Mouse (Mus musculus) embryonic facial prominence, embryonic 13.5 days (tissue): ENCODE data around the gene Mast3. TPM values are rescaled to one million over a fixed set of nuclear protein-coding genes. Genes with fewer than 3 reads are reported as not detected.
A peak's percentile ranks its signal among the peaks of the same experiment; 100 is the strongest.

Experiments used
- ATAC-seq: fragments of 200-750 bp; cut with Nextera tagmentation; 2 replicates; pipeline ENCODE4 v1.8.0; 2017; ENCODE audit warnings: low read depth; ENCODE audit not compliant: insufficient number of reproducible peaks, insufficient read depth, low FRiP score, low TSS enrichment
- H3K27ac ChIP-seq: fragments of 300-500 bp; sonication (generic); 2 replicates; pipeline ENCODE4 v1.5.1; 2015; ENCODE audit warnings: moderate library complexity, mild to moderate bottlenecking, inconsistent platforms
- H3K27me3 ChIP-seq: fragments of 300-500 bp; sonication (generic); 2 replicates; pipeline ENCODE4 v1.6.1; 2015; ENCODE audit warnings: mild to moderate bottlenecking, inconsistent platforms
- H3K36me3 ChIP-seq: fragments of 300-500 bp; sonication (generic); 2 replicates; pipeline ENCODE4 v1.6.1; 2015; ENCODE audit warnings: mild to moderate bottlenecking, inconsistent platforms
- H3K4me1 ChIP-seq: fragments of 300-500 bp; sonication (generic); 2 replicates; pipeline ENCODE4 v1.6.1; 2015; ENCODE audit warnings: inconsistent platforms
- H3K4me2 ChIP-seq: fragments of 300-500 bp; sonication (generic); 2 replicates; pipeline ENCODE4 v1.6.1; 2015; ENCODE audit warnings: moderate library complexity, mild to moderate bottlenecking, inconsistent platforms
- H3K4me3 ChIP-seq: fragments of 300-500 bp; sonication (generic); 2 replicates; pipeline ENCODE4 v1.5.1; 2015; ENCODE audit warnings: mild to moderate bottlenecking, inconsistent platforms
- H3K9ac ChIP-seq: fragments of 300-500 bp; sonication (generic); 2 replicates; pipeline ENCODE4 v1.6.1; 2015; ENCODE audit warnings: mild to moderate bottlenecking, inconsistent platforms
- H3K9me3 ChIP-seq: fragments of 300-500 bp; sonication (generic); 2 replicates; pipeline ENCODE4 v1.6.1; 2016; ENCODE audit warnings: inconsistent platforms
- WGBS: fragments of 180-500 bp; shearing (Covaris S2); methylation state at CpG from one replicate; pipeline ENCODE4 v1.1.7; 2015; ENCODE audit warnings: mixed read lengths; 5-methylcytosine and 5-hydroxymethylcytosine counted together
- polyA plus RNA-seq: library from polyadenylated mRNA; unstranded; fragments of >200 nt; fragmentation: Nextera tagmentation; extraction: Ambion mirVana; gene quantifications from 2 replicates; pipeline ENCODE4 v1.2.1, GENCODE M21; 2015

Mast3 gene
- polyA plus RNA-seq, 1 experiment from 2014 or later = 12.5 TPM

GRCm38 (mm10) chr8:70816679-70817078 lies 11.8 kb upstream of the Mast3 start:
- Histone ChIP-seq H3K9me3 (peaks cover 12% of the 10 kb centered on the region; the same call in 1 of the 2 replicates), H3K27ac (no peak overlapping the region), H3K27me3 (peaks cover 56% of the 10 kb centered on the region), H3K4me1 (peaks cover 10% of the 10 kb centered on the region; the same call in 1 of the 2 replicates), H3K4me3 (peak overlapping the region; percentile 20), H3K9ac (no peak overlapping the region), H3K36me3 (no peaks in the 10 kb centered on the region), H3K4me2 (peak overlapping the region; percentile 46)
- no peak for ATAC-seq
- WGBS = 6% methylated on average over 30 of the region's 30 CpGs

GRCm38 (mm10) chr8:70812885-70813284 lies 8.0 kb upstream of the Mast3 start:
- no peak for ATAC-seq
- 55% methylated on average over 4 of the region's 4 CpGs for WGBS
- no peak overlapping the region for H3K4me2 ChIP-seq
- no peaks in the 10 kb centered on the region for H3K36me3 ChIP-seq
- no peak overlapping the region for H3K4me3 ChIP-seq
- H3K27ac ChIP-seq = no peak overlapping the region
- peaks cover 17% of the 10 kb centered on the region for H3K4me1 ChIP-seq
- no peak overlapping the region for H3K9ac ChIP-seq
- H3K9me3 ChIP-seq = no peaks in the 10 kb centered on the region
- H3K27me3 ChIP-seq = peaks cover 29% of the 10 kb centered on the region

GRCm38 (mm10) chr8:70812055-70812454 lies 7.2 kb upstream of the Mast3 start:
- Histone ChIP-seq H3K27ac (no peak overlapping the region), H3K4me2 (no peak overlapping the region), H3K36me3 (no peaks in the 10 kb centered on the region), H3K9me3 (no peaks in the 10 kb centered on the region), H3K27me3 (peaks cover 26% of the 10 kb centered on the region), H3K9ac (no peak overlapping the region), H3K4me3 (no peak overlapping the region), H3K4me1 (peaks cover 16% of the 10 kb centered on the region)
- 58% methylated on average over 4 of the region's 4 CpGs for WGBS
- ATAC-seq = no peak

GRCm38 (mm10) chr8:70810962-70811680 lies 6.3 kb upstream of the Mast3 start:
- no peak overlapping the region for H3K9ac ChIP-seq
- H3K27me3 ChIP-seq = peaks cover 25% of the 10 kb centered on the region
- peaks cover 9% of the 10 kb centered on the region; the same call in 1 of the 2 replicates for H3K4me1 ChIP-seq
- H3K4me2 ChIP-seq = no peak overlapping the region
- H3K36me3 ChIP-seq = no peaks in the 10 kb centered on the region
- no peak overlapping the region for H3K4me3 ChIP-seq
- 65% methylated on average over 20 of the region's 20 CpGs for WGBS
- ATAC-seq = no peak
- no peaks in the 10 kb centered on the region for H3K9me3 ChIP-seq
- H3K27ac ChIP-seq = no peak overlapping the region

- no peak for ATAC-seq
- WGBS = 71% methylated on average over 8 of the region's 8 CpGs
- Histone ChIP-seq H3K4me1 (peaks cover 15% of the 10 kb centered on the region), H3K27me3 (peaks cover 31% of the 10 kb centered on the region), H3K4me2 (no peak overlapping the region), H3K9ac (no peak overlapping the region), H3K36me3 (no peaks in the 10 kb centered on the region), H3K4me3 (no peak overlapping the region), H3K27ac (no peak overlapping the region), H3K9me3 (no peaks in the 10 kb centered on the region)
Observed at GRCm38 (mm10) chr8:70808955-70809701, 4.3 kb upstream of the Mast3 start.

- 62% methylated on average over 5 of the region's 5 CpGs for WGBS
Observed at GRCm38 (mm10) chr8:70808239-70808638, 3.4 kb upstream of the Mast3 start, which contains the start of gene Il12rb1. TSS of gene Il12rb1 (plus strand) at chr8:70808449.

GRCm38 (mm10) chr8:70807304-70807703 lies 2.5 kb upstream of the Mast3 start:
- peaks cover 22% of the 10 kb centered on the region for H3K4me1 ChIP-seq
- no peak overlapping the region for H3K9ac ChIP-seq
- H3K27ac ChIP-seq = no peak overlapping the region
- ATAC-seq = no peak
- 39% methylated on average over 1 of the region's 1 CpGs for WGBS
- no peaks in the 10 kb centered on the region for H3K36me3 ChIP-seq
- peaks cover 46% of the 10 kb centered on the region for H3K27me3 ChIP-seq
- H3K4me2 ChIP-seq = no peak overlapping the region
- no peaks in the 10 kb centered on the region for H3K9me3 ChIP-seq
- no peak overlapping the region for H3K4me3 ChIP-seq

More at GRCm38 (mm10) chr8:70808239-70808638, 3.4 kb upstream of the Mast3 start, which contains the start of gene Il12rb1:
- Histone ChIP-seq H3K9me3 (no peaks in the 10 kb centered on the region), H3K4me3 (no peak within 1 kb of the TSS), H3K27me3 (peaks cover 37% of the 10 kb centered on the region), H3K4me1 (peaks cover 22% of the 10 kb centered on the region), H3K4me2 (no peak within 1 kb of the TSS), H3K9ac (no peak within 1 kb of the TSS), H3K27ac (no peak within 1 kb of the TSS), H3K36me3 (no peaks in the 10 kb centered on the region)
- ATAC-seq = no peak

- Histone ChIP-seq H3K9me3 (no peaks in the 10 kb centered on the region), H3K27me3 (peaks cover 53% of the 10 kb centered on the region), H3K4me3 (no peak overlapping the region), H3K4me1 (peaks cover 19% of the 10 kb centered on the region), H3K4me2 (no peak overlapping the region), H3K9ac (no peak overlapping the region), H3K36me3 (no peaks in the 10 kb centered on the region), H3K27ac (no peak overlapping the region)
- WGBS = 77% methylated on average over 4 of the region's 4 CpGs
- no peak for ATAC-seq
Observed at GRCm38 (mm10) chr8:70806541-70806940, 1.7 kb upstream of the Mast3 start.

GRCm38 (mm10) chr8:70803761-70804480 lies 933 bp downstream of the Mast3 start:
- Histone ChIP-seq H3K4me2 (peak overlapping the region; percentile 89), H3K9me3 (no peaks in the 10 kb centered on the region), H3K4me1 (peaks cover 15% of the 10 kb centered on the region), H3K36me3 (no peaks in the 10 kb centered on the region), H3K9ac (peak overlapping the region; percentile 65), H3K27me3 (peaks cover 78% of the 10 kb centered on the region), H3K4me3 (peak overlapping the region; percentile 59), H3K27ac (peak overlapping the region; percentile 5; the same call in 1 of the 2 replicates)
- ATAC-seq = no peak
- WGBS = 1% methylated on average over 44 of the region's 47 CpGs

- peak overlapping the region; percentile 89; the same call in 1 of the 2 replicates for H3K4me2 ChIP-seq
- H3K9ac ChIP-seq = no peak overlapping the region
- H3K27ac ChIP-seq = no peak overlapping the region
- no peaks in the 10 kb centered on the region for H3K36me3 ChIP-seq
- no peak for ATAC-seq
- peaks cover 19% of the 10 kb centered on the region for H3K4me1 ChIP-seq
- no peaks in the 10 kb centered on the region for H3K9me3 ChIP-seq
- no peak overlapping the region for H3K4me3 ChIP-seq
- WGBS = 58% methylated on average over 11 of the region's 11 CpGs
- peaks cover 87% of the 10 kb centered on the region for H3K27me3 ChIP-seq
Observed at GRCm38 (mm10) chr8:70802786-70803510, 1.9 kb downstream of the Mast3 start.

GRCm38 (mm10) chr8:70801830-70802229 lies 3.0 kb downstream of the Mast3 start:
- Histone ChIP-seq H3K9ac (no peak overlapping the region), H3K9me3 (no peaks in the 10 kb centered on the region), H3K36me3 (no peaks in the 10 kb centered on the region), H3K4me1 (peaks cover 22% of the 10 kb centered on the region), H3K27me3 (peaks cover 86% of the 10 kb centered on the region), H3K27ac (no peak overlapping the region), H3K4me3 (no peak overlapping the region), H3K4me2 (no peak overlapping the region)
- WGBS = 81% methylated on average over 1 of the region's 1 CpGs
- no peak for ATAC-seq
